Mouse (Mus musculus) layer of hippocampus, adult 18-20 months (tissue): ENCODE measurements around the gene Hnrnpab. TPM values are rescaled to one million over a fixed set of nuclear protein-coding genes. Genes with fewer than 3 reads are reported as not detected.
A peak's percentile ranks its signal among the peaks of the same experiment; 100 is the strongest.

ENCODE experiments used
- DNase-seq, 2 experiments: peaks; one replicate each; pipeline ENCODE4 v3.0.0; 2022; ENCODE audit warnings: low spot score in 2 of 2
- total RNA-seq, 2 experiments: library from RNA; stranded (reverse); gene quantifications; 2 replicates each; pipeline ENCODE4 v1.2.3; 2021

Gene Hnrnpab
- total RNA-seq, 2 experiments from 2014 or later, result 149 to 157 TPM

- no peak for DNase-seq
Measured at GRCm38 (mm10) chr11:51609266-51609909, 2.7 kb upstream of the Hnrnpab start.

- no peak for DNase-seq
Measured at GRCm38 (mm10) chr11:51607096-51607738, 570 bp upstream of the Hnrnpab start.

- DNase-seq, result peak; percentile 71 to 80
Measured at GRCm38 (mm10) chr11:51605602-51606446, 823 bp downstream of the Hnrnpab start.

- no peak for DNase-seq
Measured at GRCm38 (mm10) chr11:51602253-51602652, 4.4 kb downstream of the Hnrnpab start.

GRCm38 (mm10) chr11:51597553-51597952 lies 9.1 kb downstream of the Hnrnpab start:
- no peak for DNase-seq

GRCm38 (mm10) chr11:51595459-51596083 lies 11.1 kb downstream of the Hnrnpab start:
- no peak for DNase-seq

GRCm38 (mm10) chr11:51594715-51595350 lies 11.8 kb downstream of the Hnrnpab start:
- no peak for DNase-seq

GRCm38 (mm10) chr11:51593849-51594248 lies 12.8 kb downstream of the Hnrnpab start:
- no peak for DNase-seq

GRCm38 (mm10) chr11:51593368-51593767 lies 13.3 kb downstream of the Hnrnpab start:
- no peak for DNase-seq

GRCm38 (mm10) chr11:51591915-51592314 lies 14.7 kb downstream of the Hnrnpab start:
- DNase-seq, result no peak

GRCm38 (mm10) chr11:51591168-51591567 lies 15.5 kb downstream of the Hnrnpab start:
- no peak for DNase-seq

- no peak for DNase-seq
Measured at GRCm38 (mm10) chr11:51590002-51590401, 16.6 kb downstream of the Hnrnpab start.

GRCm38 (mm10) chr11:51588833-51589232 lies 17.8 kb downstream of the Hnrnpab start:
- DNase-seq, result no peak

GRCm38 (mm10) chr11:51587059-51587458 lies 19.6 kb downstream of the Hnrnpab start:
- no peak for DNase-seq

GRCm38 (mm10) chr11:51586411-51586810 lies 20.2 kb downstream of the Hnrnpab start:
- no peak for DNase-seq

- DNase-seq, result no peak
Measured at GRCm38 (mm10) chr11:51585608-51586252, 20.9 kb downstream of the Hnrnpab start.

GRCm38 (mm10) chr11:51584431-51585248 lies 22.0 kb downstream of the Hnrnpab start, which contains the start of gene Phykpl:
TSS of gene Phykpl (plus strand) at chr11:51584757.
- DNase-seq, result peak; percentile 91 to 95

- no peak for DNase-seq
Measured at GRCm38 (mm10) chr11:51584057-51584430, 22.6 kb downstream of the Hnrnpab start.

GRCm38 (mm10) chr11:51582713-51583112 lies 23.9 kb downstream of the Hnrnpab start:
- DNase-seq, result peak in 1 of 2 experiments; percentile 53

- DNase-seq, result no peak
Measured at GRCm38 (mm10) chr11:51579024-51579423, 27.6 kb downstream of the Hnrnpab start.
